Mouse (Mus musculus) gastrocnemius, postnatal 14 days (tissue): ENCODE results near the gene Ppy. TPM values are rescaled to one million over a fixed set of nuclear protein-coding genes. Genes with fewer than 3 reads are reported as not detected.

Experiments used
- DNase-seq: peaks from one replicate; pipeline ENCODE4 v3.0.0; 2021; ENCODE audit warnings: mixed read lengths
- intact Hi-C: fragments of 180-260 bp; cut with DNase I; formaldehyde crosslinking; loops from one replicate; pipeline ENCODE4 v1.15.1; 2025; ENCODE audit warnings: low total_unique reads
- total RNA-seq, 2 experiments: library from RNA; stranded (reverse); gene quantifications; 2 replicates each; pipeline ENCODE4 v1.2.3; 2021

The Ppy gene
- total RNA-seq, 2 experiments from 2014 or later, result not detected

DNA sequence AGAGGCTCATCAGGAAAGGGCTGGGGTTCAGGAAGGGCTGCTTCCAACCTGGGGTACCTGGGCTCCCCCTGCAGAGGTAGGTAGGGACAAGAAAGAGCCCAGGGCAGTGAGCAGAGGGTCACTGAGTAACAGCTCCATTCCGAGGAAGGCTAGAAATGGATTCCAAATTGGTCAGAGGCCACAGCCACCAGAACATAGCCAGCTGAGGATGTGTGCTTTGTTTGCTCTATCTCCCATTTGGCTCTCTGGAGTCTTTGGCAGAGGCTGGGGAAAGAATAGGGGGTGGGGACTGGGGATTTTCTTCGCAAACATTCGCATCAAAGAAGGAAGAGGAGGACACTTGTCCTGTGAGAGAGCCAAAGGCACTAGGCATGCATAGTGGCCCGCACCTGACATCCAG, 49.2 kb downstream of the Ppy start:
- no peak for DNase-seq
- intact Hi-C loops, result no loop called here

DNA sequence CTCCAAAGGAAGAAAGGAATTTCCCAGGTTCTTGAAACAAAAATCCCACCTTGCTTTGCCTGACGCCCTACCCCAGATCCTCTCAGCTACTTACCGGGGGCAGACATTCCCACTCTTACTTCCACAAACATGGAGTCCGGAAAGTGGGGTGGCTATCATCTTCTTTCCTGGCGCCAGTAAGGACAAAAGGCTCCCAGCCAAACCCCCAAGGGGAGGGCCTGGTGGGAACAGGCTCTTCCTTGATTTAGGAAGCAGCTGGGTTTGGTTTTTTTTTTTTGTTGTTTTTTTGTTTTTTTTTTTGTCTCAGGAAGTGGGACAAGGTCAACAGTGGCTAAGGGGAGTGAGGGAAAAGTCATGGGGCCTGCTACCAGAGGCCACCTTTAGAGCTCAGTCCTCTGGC, 49.6 kb downstream of the Ppy start:
- intact Hi-C loops, result no loop called here
- DNase-seq, result peak; percentile 72

Other genes starting within 250 kb of the Ppy start
- gene Meox1, start 206.9 kb downstream of the Ppy start, total RNA-seq, result 10 to 100 TPM in 1 of 2 experiments, 1 to 10 TPM in 1; 8.6 to 10.8 TPM
- gene Sost, start 134.3 kb downstream of the Ppy start, total RNA-seq, result not detected
- not detected for gene Cfap97d1, start 117.0 kb downstream of the Ppy start, total RNA-seq
- 100 to 1,000 TPM; 140 to 151 TPM for gene Dusp3, start 114.3 kb downstream of the Ppy start, total RNA-seq
- gene Mpp3, start 72.9 kb downstream of the Ppy start, total RNA-seq, result 10 to 100 TPM; 40.6 to 47.1 TPM
- 10 to 100 TPM; 20.2 to 28.6 TPM for gene Cd300lg, start 59.8 kb downstream of the Ppy start, total RNA-seq
- 1 to 10 TPM in 1 of 2 experiments, under 1 TPM in 1; 0.92 to 1.6 TPM for gene Mpp2, start 12.8 kb downstream of the Ppy start, total RNA-seq
- gene Pyy, start 6.5 kb upstream of the Ppy start, total RNA-seq, result not detected
- not detected for gene Nags, start 44.2 kb upstream of the Ppy start, total RNA-seq
- gene Tmem101, start 55.1 kb upstream of the Ppy start, total RNA-seq, result 10 to 100 TPM; 15.1 to 16.5 TPM
- gene Lsm12, start 84.0 kb upstream of the Ppy start, total RNA-seq, result 10 to 100 TPM; 69.9 to 76.0 TPM
- gene G6pc3, start 88.3 kb upstream of the Ppy start, total RNA-seq, result 10 to 100 TPM; 36.1 to 36.2 TPM
- gene Hdac5, start 128.8 kb upstream of the Ppy start, total RNA-seq, result 10 to 100 TPM; 59.5 to 65.6 TPM
- under 1 TPM; 0.11 to 0.47 TPM for gene BC030867, start 147.6 kb upstream of the Ppy start, total RNA-seq
- gene Asb16, start 167.4 kb upstream of the Ppy start, total RNA-seq, result 10 to 100 TPM; 58.9 to 61.2 TPM
- 10 to 100 TPM; 14.8 to 14.9 TPM for gene Tmub2, start 183.6 kb upstream of the Ppy start, total RNA-seq
- 10 to 100 TPM; 15.9 to 17.5 TPM for gene Atxn7l3, start 195.3 kb upstream of the Ppy start, total RNA-seq
- gene Ubtf, start 218.4 kb upstream of the Ppy start, total RNA-seq, result 10 to 100 TPM; 38.2 to 45.5 TPM